Mouse (Mus musculus) small intestine, adult 2 months (tissue): ENCODE results near the gene Slc16a3.

Source experiments
- CTCF ChIP-seq: fragments of 200-500 bp; IDR thresholded peaks from 2 replicates; pipeline ENCODE4 v1.5.1; 2012; ENCODE audit warnings: low read depth, mild to moderate bottlenecking, control low read depth, inconsistent platforms, low read length, moderate library complexity, mixed read lengths; ENCODE audit not compliant: insufficient replicate concordance, insufficient read length; ENCODE audit errors: extremely low read depth
- POLR2A ChIP-seq: fragments of 200-500 bp; IDR thresholded peaks from 2 replicates; pipeline ENCODE4 v1.6.1; 2012; ENCODE audit warnings: low read depth, mild to moderate bottlenecking, control low read depth, inconsistent platforms, low read length, moderate library complexity

DNA sequence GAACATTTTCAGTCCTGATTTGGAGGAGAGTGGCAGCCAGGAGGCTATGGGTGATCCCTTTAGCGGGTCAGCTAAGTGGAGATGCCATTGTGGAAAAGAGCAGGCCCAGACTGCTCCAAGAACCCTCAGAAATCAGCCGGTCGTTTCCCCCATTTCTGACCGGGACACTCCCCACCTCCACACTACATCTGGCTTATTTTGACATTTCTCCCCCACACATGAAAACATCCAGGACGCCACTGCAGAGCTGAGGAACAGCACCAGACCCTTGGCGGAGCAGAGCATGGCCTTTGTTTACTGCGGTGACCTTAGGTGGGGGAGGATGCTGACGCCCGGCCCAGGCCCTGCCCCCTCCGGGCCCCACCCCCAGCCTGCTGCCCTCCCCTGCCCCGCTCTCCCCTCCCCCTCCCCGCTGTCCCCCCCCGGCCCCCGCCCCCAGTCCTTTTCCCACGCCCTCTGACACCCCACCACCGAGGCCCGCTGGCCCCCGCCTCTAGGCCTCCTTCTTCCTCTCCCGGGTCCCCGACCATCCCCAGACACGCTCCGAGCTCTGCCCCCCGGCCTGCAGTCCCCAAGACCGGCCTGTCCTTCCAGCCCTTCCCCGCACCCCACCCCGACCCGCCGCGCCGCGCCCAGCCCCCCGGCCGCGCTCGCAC is 42.0 kb downstream of the Slc16a3 start:
- TF ChIP-seq POLR2A (no peak), CTCF (no peak)
